Mouse (Mus musculus) liver, adult 2 months (tissue): ENCODE results near the gene Car12. TPM values are rescaled to one million over a fixed set of nuclear protein-coding genes. Genes with fewer than 3 reads are reported as not detected.
A peak's percentile ranks its signal among the peaks of the same experiment; 100 is the strongest.
"Not testable (repeated sequence)": the region's sequence is repeated elsewhere in the genome, so short reads cannot be mapped to it uniquely, and the experiment has no call there.

Experiments used
- DNase-seq: peaks from one replicate; pipeline ENCODE4 v3.0.0-alpha.2; 2011; ENCODE audit warnings: low read depth, low spot score; ENCODE audit errors: extremely low read depth
- H3K27ac ChIP-seq: fragments of 200-500 bp; replicated peaks from 2 replicates; pipeline ENCODE4 v1.5.1; 2012; ENCODE audit warnings: low read depth, mild to moderate bottlenecking, control low read depth, inconsistent platforms, low read length; ENCODE audit not compliant: insufficient read depth
- H3K27me3 ChIP-seq: fragments of 200-500 bp; 2 replicates; pipeline ENCODE4 v1.6.1; 2012; ENCODE audit warnings: mild to moderate bottlenecking, moderate library complexity, low read length, inconsistent platforms; ENCODE audit not compliant: control insufficient read depth, insufficient read depth
- H3K36me3 ChIP-seq: fragments of 200-500 bp; 2 replicates; pipeline ENCODE4 v1.6.1; 2012; ENCODE audit warnings: low read length, inconsistent platforms; ENCODE audit not compliant: control insufficient read depth, insufficient read depth
- H3K4me1 ChIP-seq: fragments of 200-500 bp; 2 replicates; pipeline ENCODE4 v1.6.1; 2011; ENCODE audit warnings: low read length; ENCODE audit not compliant: control insufficient read depth, insufficient read depth
- H3K4me3 ChIP-seq: fragments of 200-500 bp; 2 replicates; pipeline ENCODE4 v1.5.1; 2011; ENCODE audit warnings: low read depth, mild to moderate bottlenecking, control low read depth, low read length, moderate library complexity; ENCODE audit not compliant: insufficient read depth
- H3K79me2 ChIP-seq: fragments of 200-500 bp; 2 replicates; pipeline ENCODE4 v1.6.1; 2012; ENCODE audit warnings: inconsistent platforms, mild to moderate bottlenecking, low read length, moderate library complexity; ENCODE audit not compliant: control insufficient read depth, insufficient read depth
- H3K9ac ChIP-seq: fragments of 200-500 bp; 2 replicates; pipeline ENCODE4 v1.6.1; 2012; ENCODE audit warnings: low read depth, mild to moderate bottlenecking, control low read depth, inconsistent platforms, low read length
- CTCF ChIP-seq: fragments of 200-500 bp; IDR thresholded peaks from 2 replicates; pipeline ENCODE4 v1.5.1; 2011; ENCODE audit warnings: low read depth, low read length, control low read depth
- POLR2A ChIP-seq: fragments of 200-500 bp; IDR thresholded peaks from 2 replicates; pipeline ENCODE4 v1.6.1; 2011; ENCODE audit warnings: low read length, control low read depth; ENCODE audit not compliant: insufficient read depth; ENCODE audit errors: extremely low read depth
- WGBS: fragments of 180-500 bp; shearing (Covaris S2); methylation state at CpG from one replicate; pipeline ENCODE4 v1.1.7; 2018; 5-methylcytosine and 5-hydroxymethylcytosine counted together
- polyA plus RNA-seq: library from polyadenylated mRNA; depleted of rRNA; stranded (reverse); fragments of >200 nt; gene quantifications from 2 replicates; pipeline ENCODE4 v1.2.3, GENCODE M21; 2012
- total RNA-seq: library from RNA; depleted of rRNA; stranded (reverse); fragments of >200 nt; gene quantifications from 2 replicates; pipeline ENCODE4 v1.2.3, GENCODE M21; 2014

Gene Car12
- total and polyA plus RNA-seq, 2 experiments, result not detected

DNA sequence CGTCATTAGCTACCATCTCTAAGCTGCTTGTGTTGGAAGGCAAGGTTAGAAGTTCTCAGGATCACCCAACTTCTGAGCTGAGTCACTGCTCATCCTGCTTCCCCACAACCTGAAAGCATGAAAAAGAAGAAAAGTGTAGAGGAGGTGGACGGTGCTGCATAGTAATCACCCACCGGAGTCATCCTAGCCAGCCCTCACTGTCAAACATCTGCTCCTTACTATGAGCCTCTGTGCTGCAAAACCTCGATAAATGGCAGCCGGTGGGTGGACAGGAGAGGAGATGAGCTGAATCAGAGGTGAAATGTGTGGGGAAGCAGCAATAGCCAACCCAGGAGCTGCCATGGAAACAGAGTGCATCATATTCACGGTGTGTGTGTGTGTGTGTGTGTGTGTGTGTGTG is 39.4 kb downstream of the Car12 start:
- Histone ChIP-seq H3K36me3 (no peaks in the 10 kb centered on the region), H3K9ac (no peak overlapping the region), H3K79me2 (no peaks in the 10 kb centered on the region), H3K27ac (no peak overlapping the region), H3K4me1 (no peaks in the 10 kb centered on the region), H3K4me3 (no peak overlapping the region), H3K27me3 (no peaks in the 10 kb centered on the region)
- no peak for DNase-seq
- WGBS, result 81% methylated on average over 6 of the region's 6 CpGs
- no peak for TF ChIP-seq CTCF

DNA sequence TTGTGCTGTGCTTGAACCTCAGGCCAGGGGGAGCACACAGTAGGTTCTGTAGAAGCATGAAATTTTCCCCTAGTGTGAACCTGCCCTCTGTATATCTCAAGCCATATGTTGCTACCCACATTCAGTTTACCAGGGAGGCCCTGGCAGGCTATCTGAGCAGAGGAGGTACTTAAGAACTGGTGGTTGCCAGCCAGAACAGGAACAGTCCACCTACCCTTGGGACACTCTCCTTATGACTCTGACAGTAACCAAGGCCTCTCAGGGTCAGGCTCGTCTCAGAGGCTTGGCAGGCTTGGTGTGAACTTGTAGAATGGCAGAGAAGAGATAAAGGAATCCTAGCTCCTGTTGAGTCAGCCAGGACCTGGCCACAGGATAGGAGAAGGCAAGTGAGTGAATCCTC is 47.5 kb downstream of the Car12 start:
- no peak for TF ChIP-seq CTCF
- no peak for TF ChIP-seq POLR2A
- no peaks in the 10 kb centered on the region for H3K4me1 ChIP-seq
- H3K4me3 ChIP-seq, result no peak overlapping the region
- H3K79me2 ChIP-seq, result no peaks in the 10 kb centered on the region
- no peak overlapping the region for H3K27ac ChIP-seq
- DNase-seq, result no peak
- no peak overlapping the region for H3K9ac ChIP-seq
- no peaks in the 10 kb centered on the region for H3K36me3 ChIP-seq
- 90% methylated on average over 1 of the region's 1 CpGs for WGBS
- H3K27me3 ChIP-seq, result no peaks in the 10 kb centered on the region

DNA sequence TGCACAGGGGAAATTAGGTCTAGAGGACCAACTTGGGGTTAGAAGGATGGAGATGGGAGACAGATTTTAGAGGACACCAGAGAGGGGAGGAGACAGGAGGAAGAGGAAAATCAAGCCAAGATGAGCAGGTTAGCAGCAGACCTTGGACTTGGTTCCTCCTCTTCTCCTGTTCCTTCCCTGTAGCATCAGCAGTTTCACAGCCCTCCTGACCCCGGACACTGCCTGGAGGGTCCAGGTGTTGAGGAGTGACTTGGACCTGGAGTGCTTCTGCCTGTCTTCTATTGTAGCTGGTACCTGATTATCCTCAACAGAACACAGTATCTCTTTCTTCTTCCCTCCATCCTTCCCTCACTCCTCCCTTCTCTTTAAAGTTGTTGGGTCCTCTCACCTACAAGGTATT is 55.2 kb downstream of the Car12 start:
- 95% methylated on average over 1 of the region's 1 CpGs for WGBS
- Histone ChIP-seq H3K79me2 (no peaks in the 10 kb centered on the region), H3K27ac (no peak overlapping the region), H3K27me3 (no peaks in the 10 kb centered on the region), H3K4me1 (no peaks in the 10 kb centered on the region), H3K9ac (no peak overlapping the region), H3K36me3 (no peaks in the 10 kb centered on the region), H3K4me3 (no peak overlapping the region)
- DNase-seq, result no peak
- TF ChIP-seq POLR2A, result no peak
- no peak for TF ChIP-seq CTCF

GRCm38 (mm10) chr9:66769275-66769674 is 55.8 kb downstream of the Car12 start:
- TF ChIP-seq CTCF, result no peak
- no peaks in the 10 kb centered on the region for H3K79me2 ChIP-seq
- H3K4me1 ChIP-seq, result no peaks in the 10 kb centered on the region
- no peaks in the 10 kb centered on the region for H3K36me3 ChIP-seq
- no peak overlapping the region for H3K27ac ChIP-seq
- WGBS, result 22% methylated on average over 3 of the region's 3 CpGs
- peak; percentile 90 for DNase-seq
- no peaks in the 10 kb centered on the region for H3K27me3 ChIP-seq
- H3K4me3 ChIP-seq, result no peak overlapping the region
- no peak overlapping the region for H3K9ac ChIP-seq

DNA sequence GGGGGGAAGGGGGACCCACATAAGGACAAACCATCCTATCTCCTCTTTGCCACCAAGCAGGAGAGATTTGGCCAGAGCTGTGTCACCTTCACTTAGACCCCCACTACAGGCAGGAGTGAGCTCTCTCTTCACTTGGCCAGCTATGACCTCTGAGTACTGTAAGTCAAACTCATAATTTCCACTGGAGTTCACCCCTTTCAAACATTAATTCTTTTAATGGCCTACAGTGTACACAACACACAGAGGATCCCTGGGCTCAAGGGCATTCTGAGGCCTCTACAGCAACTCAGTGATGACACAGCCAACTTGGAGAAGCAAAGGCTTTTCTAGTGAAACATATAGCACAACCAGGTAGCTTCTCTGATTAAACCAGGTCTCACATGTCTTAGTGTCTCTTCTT is 57.2 kb downstream of the Car12 start:
- no peaks in the 10 kb centered on the region for H3K36me3 ChIP-seq
- H3K79me2 ChIP-seq, result no peaks in the 10 kb centered on the region
- TF ChIP-seq CTCF (no peak), POLR2A (no peak)
- no peak overlapping the region for H3K9ac ChIP-seq
- no peaks in the 10 kb centered on the region for H3K4me1 ChIP-seq
- no peak for DNase-seq
- H3K4me3 ChIP-seq, result no peak overlapping the region
- no peaks in the 10 kb centered on the region for H3K27me3 ChIP-seq
- H3K27ac ChIP-seq, result no peak overlapping the region

DNA sequence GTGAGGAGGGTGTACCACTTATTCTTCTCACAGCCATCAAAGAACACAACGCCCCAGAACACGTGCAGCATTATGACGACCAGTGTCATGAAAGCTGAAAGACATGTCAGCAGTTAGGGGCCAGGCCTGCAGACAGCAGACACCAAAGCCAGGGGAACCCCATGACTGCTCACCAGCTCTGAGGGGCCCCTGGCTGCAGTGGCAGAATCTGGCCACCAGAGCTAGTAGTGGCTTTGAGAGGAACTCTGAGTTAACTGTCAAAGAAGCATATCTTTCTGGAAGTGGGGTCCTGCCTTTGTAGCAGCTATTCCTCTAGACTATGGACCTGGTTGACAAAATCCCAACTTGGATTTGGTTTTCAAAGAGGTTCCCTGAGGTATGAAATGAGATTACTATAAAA is 71.1 kb downstream of the Car12 start:
- not testable (repeated sequence) for DNase-seq, H3K9ac ChIP-seq, H3K4me3 ChIP-seq, H3K27me3 ChIP-seq, H3K79me2 ChIP-seq, H3K4me1 ChIP-seq, H3K36me3 ChIP-seq, H3K27ac ChIP-seq
- WGBS, result no CpG with 5 or more reads among the region's 3 CpGs

DNA sequence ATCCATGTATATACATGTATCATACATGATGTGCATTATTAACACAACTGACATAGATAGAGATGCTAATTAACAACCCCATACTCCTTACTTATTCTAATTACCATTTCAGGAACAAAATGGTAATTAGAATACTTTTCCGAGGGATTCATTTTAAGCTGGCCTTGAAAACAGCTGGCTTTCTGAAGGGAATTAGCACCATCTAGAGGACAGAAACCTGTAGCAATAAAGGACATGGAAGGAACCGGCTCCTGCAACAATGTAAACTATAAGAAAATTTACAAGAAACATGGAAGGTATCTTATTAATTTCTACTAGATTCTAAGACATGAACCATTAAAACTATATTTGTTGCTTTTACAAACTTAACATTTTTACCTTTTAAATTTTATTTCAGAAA is 74.3 kb downstream of the Car12 start:
- TF ChIP-seq POLR2A (no peak), CTCF (0 out of 2 replicates have a peak, but pooled peaks have one; percentile 15)
- Histone ChIP-seq H3K4me3 (no peak overlapping the region), H3K27me3 (no peaks in the 10 kb centered on the region), H3K27ac (no peak overlapping the region), H3K4me1 (no peaks in the 10 kb centered on the region), H3K79me2 (no peaks in the 10 kb centered on the region), H3K36me3 (no peaks in the 10 kb centered on the region; the same call in 1 of the 2 replicates), H3K9ac (no peak overlapping the region)
- 4% methylated on average over 2 of the region's 2 CpGs for WGBS
- DNase-seq, result peak; percentile 63
